Mouse (Mus musculus): ENCODE measurements around the gene Surf2.
"Not testable (repeated sequence)": the region's sequence is repeated elsewhere in the genome, so short reads cannot be mapped to it uniquely, and the experiment has no call there.

Gene Surf2

GRCm38 (mm10) chr2:26915927-26916728 lies at the start of gene Surf2, which contains the start of gene Surf1:
Surf2 (plus strand) TSS chr2:26916367.
Surf1 (minus strand) TSS chr2:26916530.
- in situ Hi-C loops (cut with MseI, MboI): no loop called here

GRCm38 (mm10) chr2:26870666-26871065 lies 45.5 kb upstream of the Surf2 start:
- in situ Hi-C loops (cut with MseI, MboI): no loop called here

GRCm38 (mm10) chr2:26878571-26878970 lies 37.6 kb upstream of the Surf2 start:
- in situ Hi-C loops (cut with MseI, MboI): no loop called here

- in situ Hi-C loops (cut with MseI, MboI): not testable (repeated sequence)
These were observed 30.6 kb upstream of the Surf2 start for GRCm38 (mm10) chr2:26885541-26885940.

- in situ Hi-C loops (cut with MseI, MboI): not testable (repeated sequence)
These were observed 30.0 kb upstream of the Surf2 start for GRCm38 (mm10) chr2:26886170-26886569.

GRCm38 (mm10) chr2:26895898-26896297 lies 20.3 kb upstream of the Surf2 start:
- in situ Hi-C loops (cut with MseI, MboI): no loop called here

GRCm38 (mm10) chr2:26900731-26901130 lies 15.4 kb upstream of the Surf2 start:
- in situ Hi-C loops (cut with MseI, MboI): loop anchor here in 1 of 2 experiments (10.0 kb wide), 1 partner anchor 256 kb away; no protein-coding TSS in a partner anchor

- in situ Hi-C loops (cut with MseI, MboI): loop anchor here in 1 of 2 experiments (10.0 kb wide), 1 partner anchor 257 kb away; no protein-coding TSS in a partner anchor
These were observed 14.2 kb upstream of the Surf2 start for GRCm38 (mm10) chr2:26901834-26902400.

GRCm38 (mm10) chr2:26902467-26903220 lies 13.5 kb upstream of the Surf2 start, which contains the start of gene Surf6:
Surf6 (minus strand) TSS chr2:26902879.
- in situ Hi-C loops (cut with MseI, MboI): loop anchor here in 1 of 2 experiments (10.0 kb wide), 1 partner anchor 258 kb away; no protein-coding TSS in a partner anchor

GRCm38 (mm10) chr2:26903311-26903710 lies 12.9 kb upstream of the Surf2 start:
- in situ Hi-C loops (cut with MseI, MboI): loop anchor here in 1 of 2 experiments (10.0 kb wide), 1 partner anchor 259 kb away; no protein-coding TSS in a partner anchor

GRCm38 (mm10) chr2:26905936-26906335 lies 10.2 kb upstream of the Surf2 start:
- in situ Hi-C loops (cut with MseI, MboI): loop anchor here in 1 of 2 experiments (10.0 kb wide), 1 partner anchor 261 kb away; no protein-coding TSS in a partner anchor

- in situ Hi-C loops (cut with MseI, MboI): loop anchor here in 1 of 2 experiments (10.0 kb wide), 1 partner anchor 262 kb away; no protein-coding TSS in a partner anchor
These were observed 9.7 kb upstream of the Surf2 start for GRCm38 (mm10) chr2:26906431-26906830.

- in situ Hi-C loops (cut with MseI, MboI): loop anchor here in 1 of 2 experiments (10.0 kb wide), 1 partner anchor 262 kb away; no protein-coding TSS in a partner anchor
These were observed 9.1 kb upstream of the Surf2 start for GRCm38 (mm10) chr2:26907109-26907508.

GRCm38 (mm10) chr2:26908710-26909386 lies 7.3 kb upstream of the Surf2 start:
- in situ Hi-C loops (cut with MseI, MboI): loop anchor here in 1 of 2 experiments (10.0 kb wide), 1 partner anchor 264 kb away; no protein-coding TSS in a partner anchor

- in situ Hi-C loops (cut with MseI, MboI): loop anchor here in 1 of 2 experiments (10.0 kb wide), 1 partner anchor 265 kb away; no protein-coding TSS in a partner anchor
These were observed 6.8 kb upstream of the Surf2 start for GRCm38 (mm10) chr2:26909387-26909784.

GRCm38 (mm10) chr2:26910124-26910993 lies 5.8 kb upstream of the Surf2 start, which contains the start of the genes Med22 and Rpl7a:
Med22 (minus strand) TSS chr2:26910677.
Rpl7a (plus strand) TSS chr2:26910764.
- in situ Hi-C loops (cut with MseI, MboI): no loop called here

- in situ Hi-C loops (cut with MseI, MboI): no loop called here
These were observed 5.0 kb upstream of the Surf2 start for GRCm38 (mm10) chr2:26910994-26911765.

- in situ Hi-C loops (cut with MseI, MboI): no loop called here
These were observed 3.9 kb upstream of the Surf2 start for GRCm38 (mm10) chr2:26912253-26912770.

Measured in mouse trophoblast stem cell (cell line).